Mouse (Mus musculus) heart, postnatal 0 days (tissue): ENCODE results near the gene Pde6g. TPM values are rescaled to one million over a fixed set of nuclear protein-coding genes. Genes with fewer than 3 reads are reported as not detected.

ENCODE experiments used
- ATAC-seq: fragments of 200-750 bp; cut with Nextera tagmentation; 2 replicates; pipeline ENCODE4 v1.8.0; 2017; ENCODE audit warnings: low read depth, moderate number of reproducible peaks, moderate library complexity; ENCODE audit not compliant: insufficient read depth
- DNase-seq: peaks from one replicate; pipeline ENCODE4 v3.0.0-alpha.2; 2016; ENCODE audit warnings: low spot score
- H3K27ac ChIP-seq: fragments of 300-500 bp; sonication (generic); 2 replicates; pipeline ENCODE4 v1.5.1; 2014; ENCODE audit warnings: low read depth, mild to moderate bottlenecking
- H3K27me3 ChIP-seq: fragments of 300-500 bp; sonication (generic); 2 replicates; pipeline ENCODE4 v1.6.1; 2014; ENCODE audit warnings: low read length, mixed read lengths; ENCODE audit not compliant: control insufficient read depth, insufficient read depth
- H3K36me3 ChIP-seq: fragments of 300-500 bp; sonication (generic); replicated peaks from 2 replicates; pipeline ENCODE4 v1.6.1; 2014; ENCODE audit warnings: low read length, mixed read lengths; ENCODE audit not compliant: control insufficient read depth, insufficient read depth
- H3K4me1 ChIP-seq: fragments of 300-500 bp; sonication (generic); 2 replicates; pipeline ENCODE4 v1.6.1; 2014; ENCODE audit warnings: antibody characterized with exemption; ENCODE audit not compliant: control insufficient read depth, insufficient read depth
- H3K4me2 ChIP-seq: fragments of 300-500 bp; sonication (generic); 2 replicates; pipeline ENCODE4 v1.6.1; 2014; ENCODE audit warnings: low read depth, mild to moderate bottlenecking, low read length, moderate library complexity
- H3K4me3 ChIP-seq: fragments of 300-500 bp; sonication (generic); 2 replicates; pipeline ENCODE4 v1.5.1; 2014; ENCODE audit warnings: low read depth, low read length
- H3K9ac ChIP-seq: fragments of 300-500 bp; sonication (generic); replicated peaks from 2 replicates; pipeline ENCODE4 v1.6.1; 2014; ENCODE audit warnings: low read depth, low read length, mixed read lengths
- H3K9me3 ChIP-seq: fragments of 300-500 bp; sonication (generic); replicated peaks from 2 replicates; pipeline ENCODE4 v1.6.1; 2016; ENCODE audit warnings: low read length; ENCODE audit not compliant: control insufficient read depth
- CTCF ChIP-seq: IDR thresholded peaks from 2 replicates; pipeline ENCODE4 v1.5.1; 2016; ENCODE audit warnings: antibody characterized with exemption, control low read depth, low read depth
- EP300 ChIP-seq: IDR thresholded peaks from 2 replicates; pipeline ENCODE4 v1.6.1; 2016; ENCODE audit warnings: antibody characterized with exemption, low read depth
- WGBS: fragments of 180-500 bp; shearing (Covaris S2); extraction: QIAGEN DNeasy Blood & Tissue Kit; methylation state at CpG from one replicate; pipeline ENCODE4 v1.1.7; 2014; 5-methylcytosine and 5-hydroxymethylcytosine counted together
- polyA plus RNA-seq: library from polyadenylated mRNA; unstranded; fragments of >200 nt; fragmentation: Nextera tagmentation; extraction: Ambion mirVana; gene quantifications from 2 replicates; pipeline ENCODE4 v1.2.1, GENCODE M21; 2015
- total RNA-seq: library from RNA; depleted of rRNA; stranded (reverse); fragments of >200 nt; gene quantifications from 2 replicates; pipeline ENCODE4 v1.2.3, GENCODE M21; 2014; ENCODE audit warnings: low replicate concordance

The Pde6g gene
- total and polyA plus RNA-seq, 2 experiments from 2014 or later: 0.33 TPM; not detected in 1

DNA sequence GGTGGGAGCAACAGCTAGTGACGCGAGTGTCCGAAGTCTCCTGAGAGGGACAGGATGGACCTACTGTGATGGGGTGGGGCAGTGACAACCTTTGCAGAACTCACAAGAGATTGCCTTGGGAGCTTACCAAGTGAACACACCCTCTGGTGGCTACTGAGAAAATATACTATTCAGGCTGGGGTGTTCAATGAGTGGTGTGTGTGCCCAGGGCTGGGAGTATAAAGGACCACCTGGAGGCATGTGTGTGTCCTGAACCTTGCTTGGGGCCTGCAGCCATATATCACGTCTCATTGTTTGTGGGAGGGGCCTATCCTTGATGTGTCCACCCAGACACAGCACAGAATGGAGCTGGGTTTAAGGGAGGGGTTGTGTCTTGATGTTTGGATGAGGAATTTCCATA, 35.2 kb upstream of the Pde6g start:
- TF ChIP-seq EP300 (no peak), CTCF (no peak)
- Histone ChIP-seq H3K4me1 (peaks cover 32% of the 10 kb centered on the region), H3K4me3 (no peak overlapping the region), H3K9ac (no peak overlapping the region), H3K36me3 (peaks cover 29% of the 10 kb centered on the region), H3K27me3 (no peaks in the 10 kb centered on the region), H3K9me3 (no peaks in the 10 kb centered on the region), H3K27ac (no peak overlapping the region), H3K4me2 (no peak overlapping the region)
- DNase-seq (no peak), ATAC-seq (no peak)
- WGBS: 70% methylated on average over 4 of the region's 4 CpGs

DNA sequence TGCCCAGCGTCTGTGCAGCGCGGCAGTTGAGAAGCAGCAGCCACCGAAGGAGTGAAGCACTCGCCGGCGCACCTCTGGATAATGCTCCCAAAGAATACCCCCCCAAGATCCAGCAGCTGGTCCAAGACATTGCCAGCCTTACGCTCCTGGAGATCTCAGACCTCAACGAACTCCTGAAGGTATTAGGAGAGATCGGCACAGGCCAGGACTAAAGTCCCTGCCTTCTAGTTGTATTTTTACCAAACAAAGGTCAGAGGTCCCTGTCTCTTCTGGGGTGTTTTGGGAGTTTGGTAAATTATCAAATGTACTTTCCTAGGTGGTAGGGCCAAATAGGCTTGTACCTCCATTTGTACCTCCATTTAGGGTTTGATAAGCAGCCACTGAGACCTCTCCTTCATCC, 32.0 kb upstream of the Pde6g start:
- Histone ChIP-seq H3K4me2 (peak overlapping the region; percentile 84), H3K4me3 (peak overlapping the region; percentile 97), H3K4me1 (peaks cover 12% of the 10 kb centered on the region), H3K27ac (peak overlapping the region; percentile 81), H3K9me3 (no peaks in the 10 kb centered on the region), H3K27me3 (no peaks in the 10 kb centered on the region), H3K9ac (peak overlapping the region; percentile 91), H3K36me3 (peaks cover 61% of the 10 kb centered on the region)
- ATAC-seq (no peak), DNase-seq (no peak)
- TF ChIP-seq CTCF (no peak), EP300 (no peak)
- WGBS: 6% methylated on average over 10 of the region's 10 CpGs

DNA sequence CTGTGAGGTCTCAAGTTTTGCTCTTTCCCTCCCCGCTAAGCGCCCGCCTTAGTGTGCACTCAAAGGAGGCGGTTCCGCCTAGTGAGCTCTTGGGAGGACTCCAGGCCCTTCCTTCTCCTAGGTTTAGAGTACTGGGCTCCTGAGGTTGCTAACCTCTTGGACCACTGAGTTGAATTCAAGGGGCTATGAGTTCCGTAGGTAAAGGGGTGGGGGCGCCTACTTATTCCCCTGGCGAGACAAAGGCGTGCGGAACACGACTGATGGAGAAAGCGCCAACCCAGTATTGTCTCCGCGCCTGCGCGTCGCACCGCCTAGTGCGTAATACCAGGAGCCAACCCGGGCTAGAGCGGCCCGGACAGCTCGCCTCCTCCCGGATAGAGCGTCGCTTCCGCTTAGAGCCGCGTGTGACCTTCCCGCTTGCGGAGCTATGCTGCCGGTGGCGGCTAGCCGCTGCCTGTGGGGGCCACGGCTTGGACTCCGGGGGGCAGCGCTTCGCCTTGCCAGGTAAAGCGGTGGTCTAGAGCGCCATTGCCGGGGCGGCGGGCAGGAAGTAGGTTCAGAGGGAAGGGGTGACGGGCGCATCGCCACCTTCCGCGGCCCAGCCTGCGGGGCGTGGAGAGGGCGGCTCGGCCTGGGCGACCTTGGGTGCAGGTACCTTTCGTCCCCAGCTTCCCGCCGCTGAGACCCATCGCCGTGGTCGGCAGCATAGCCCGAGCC, 31.1 kb upstream of the Pde6g start, which contains the start of gene Mrpl12:
Mrpl12 (plus strand) TSS at position 349 of the 717 bp plus-strand sequence.
- DNase-seq: peak; percentile 96
- Histone ChIP-seq H3K4me2 (peak within 1 kb of the TSS; percentile 84), H3K4me1 (peaks cover 12% of the 10 kb centered on the region), H3K9ac (peak within 1 kb of the TSS; percentile 91), H3K27me3 (no peaks in the 10 kb centered on the region), H3K27ac (peak within 1 kb of the TSS; percentile 81), H3K4me3 (peak within 1 kb of the TSS; percentile 97), H3K36me3 (peaks cover 70% of the 10 kb centered on the region), H3K9me3 (no peaks in the 10 kb centered on the region)
- TF ChIP-seq CTCF (0 out of 2 replicates have a peak, but pooled peaks have one; percentile 0), EP300 (peak; percentile 88)
- under 1% methylated on average over 60 of the region's 60 CpGs for WGBS
- peak; percentile 95 for ATAC-seq

- 73% methylated on average over 7 of the region's 7 CpGs for WGBS
Observed at GRCm38 (mm10) chr11:120483448-120483934, 30.2 kb upstream of the Pde6g start.

GRCm38 (mm10) chr11:120472052-120472451, 18.8 kb upstream of the Pde6g start:
- DNase-seq (no peak), ATAC-seq (no peak)
- no peak overlapping the region for H3K9ac ChIP-seq
- 96% methylated on average over 6 of the region's 6 CpGs for WGBS
- H3K9me3 ChIP-seq: no peaks in the 10 kb centered on the region
- no peak overlapping the region for H3K27ac ChIP-seq
- peaks cover 10% of the 10 kb centered on the region for H3K4me1 ChIP-seq
- no peak overlapping the region for H3K4me2 ChIP-seq
- H3K27me3 ChIP-seq: no peaks in the 10 kb centered on the region
- TF ChIP-seq EP300: no peak
- no peak for TF ChIP-seq CTCF
- H3K36me3 ChIP-seq: peaks cover 76% of the 10 kb centered on the region
- H3K4me3 ChIP-seq: no peak overlapping the region

More at GRCm38 (mm10) chr11:120483448-120483934, 30.2 kb upstream of the Pde6g start:
- Histone ChIP-seq H3K4me2 (no peak overlapping the region; the same call in 1 of the 2 replicates), H3K4me3 (no peak overlapping the region), H3K27ac (peak overlapping the region; percentile 69; the same call in 1 of the 2 replicates), H3K9ac (no peak overlapping the region), H3K9me3 (no peaks in the 10 kb centered on the region), H3K27me3 (no peaks in the 10 kb centered on the region), H3K4me1 (peaks cover 12% of the 10 kb centered on the region), H3K36me3 (peaks cover 72% of the 10 kb centered on the region)
- TF ChIP-seq EP300 (no peak), CTCF (no peak)
- ATAC-seq: no peak
- DNase-seq: no peak

GRCm38 (mm10) chr11:120467736-120468092, 14.4 kb upstream of the Pde6g start:
- Histone ChIP-seq H3K9me3 (no peaks in the 10 kb centered on the region), H3K4me1 (peaks cover 16% of the 10 kb centered on the region), H3K36me3 (peaks cover 48% of the 10 kb centered on the region), H3K4me3 (peak overlapping the region; percentile 89), H3K27me3 (no peaks in the 10 kb centered on the region), H3K27ac (peak overlapping the region; percentile 46), H3K4me2 (peak overlapping the region; percentile 94), H3K9ac (peak overlapping the region; percentile 78)
- TF ChIP-seq CTCF: no peak
- no peak for TF ChIP-seq EP300
- WGBS: under 1% methylated on average over 33 of the region's 33 CpGs
- DNase-seq (no peak), ATAC-seq (no peak)
